Mouse (Mus musculus) hindbrain, postnatal 0 days (tissue): ENCODE data around the gene Plrg1. TPM values are rescaled to one million over a fixed set of nuclear protein-coding genes. Genes with fewer than 3 reads are reported as not detected.

Source experiments
- ATAC-seq: fragments of 200-750 bp; cut with Nextera tagmentation; 2 replicates; pipeline ENCODE4 v1.8.0; 2017; ENCODE audit warnings: mild to moderate bottlenecking, moderate TSS enrichment, moderate library complexity
- DNase-seq: peaks from one replicate; pipeline ENCODE4 v3.0.0-alpha.2; 2015; ENCODE audit warnings: low spot score
- H3K27ac ChIP-seq: fragments of 300-500 bp; sonication (generic); 2 replicates; pipeline ENCODE4 v1.5.1; 2014; ENCODE audit warnings: mild to moderate bottlenecking
- H3K27me3 ChIP-seq: fragments of 300-500 bp; sonication (generic); 2 replicates; pipeline ENCODE4 v1.6.1; 2014; ENCODE audit warnings: low read length, mixed read lengths; ENCODE audit not compliant: insufficient read depth
- H3K36me3 ChIP-seq: fragments of 300-500 bp; sonication (generic); 2 replicates; pipeline ENCODE4 v1.6.1; 2014; ENCODE audit warnings: low read length, mixed read lengths; ENCODE audit not compliant: insufficient read depth
- H3K4me1 ChIP-seq: fragments of 300-500 bp; sonication (generic); 2 replicates; pipeline ENCODE4 v1.6.1; 2014; ENCODE audit warnings: antibody characterized with exemption, low read length, mixed read lengths; ENCODE audit not compliant: insufficient read depth
- H3K4me2 ChIP-seq: fragments of 300-500 bp; sonication (generic); 2 replicates; pipeline ENCODE4 v1.6.1; 2014; ENCODE audit warnings: low read depth, mild to moderate bottlenecking, low read length, moderate library complexity, mixed read lengths
- H3K4me3 ChIP-seq: fragments of 300-500 bp; sonication (generic); 2 replicates; pipeline ENCODE4 v1.5.1; 2014; ENCODE audit warnings: low read length
- H3K9ac ChIP-seq: fragments of 300-500 bp; sonication (generic); replicated peaks from 2 replicates; pipeline ENCODE4 v1.6.1; 2014; ENCODE audit warnings: mild to moderate bottlenecking, low read length, moderate library complexity, mixed read lengths
- H3K9me3 ChIP-seq: fragments of 300-500 bp; sonication (generic); 2 replicates; pipeline ENCODE4 v1.6.1; 2016; ENCODE audit warnings: low read length, mixed read lengths
- CTCF ChIP-seq: IDR thresholded peaks from 2 replicates; pipeline ENCODE4 v1.5.1; 2016; ENCODE audit warnings: antibody characterized with exemption, control low read depth, low read depth
- WGBS: fragments of 180-500 bp; shearing (Covaris S2); extraction: QIAGEN DNeasy Blood & Tissue Kit; methylation state at CpG from one replicate; pipeline ENCODE4 v1.1.7; 2014; 5-methylcytosine and 5-hydroxymethylcytosine counted together
- polyA plus RNA-seq: library from polyadenylated mRNA; unstranded; fragments of >200 nt; fragmentation: Nextera tagmentation; extraction: Ambion mirVana; gene quantifications from 2 replicates; pipeline ENCODE4 v1.2.1, GENCODE M21; 2015
- total RNA-seq: library from RNA; depleted of rRNA; stranded (reverse); fragments of >200 nt; gene quantifications from 2 replicates; pipeline ENCODE4 v1.2.3, GENCODE M21; 2014

Gene Plrg1
- total and polyA plus RNA-seq, 2 experiments from 2014 or later: 62.7 to 77.7 TPM

DNA sequence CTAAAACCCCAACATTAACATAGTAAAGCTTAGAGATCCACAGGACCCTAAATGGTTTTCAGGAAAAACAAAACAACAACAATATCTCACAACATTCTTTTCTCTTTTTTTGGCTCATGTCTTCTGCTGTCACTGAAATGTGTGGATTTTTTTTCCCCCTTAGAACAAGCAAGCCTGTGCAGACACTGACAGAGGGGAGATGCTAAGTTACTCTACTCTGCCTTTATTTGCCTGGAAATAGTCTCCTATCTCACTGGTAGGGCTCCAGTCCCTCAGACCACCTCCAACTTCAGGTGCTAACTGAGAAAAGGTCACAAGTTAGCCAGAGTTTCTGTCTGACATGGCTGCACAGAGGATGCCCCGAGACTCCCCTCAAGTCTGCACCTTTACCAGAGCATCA lies 43.8 kb downstream of the Plrg1 start:
- H3K4me2 ChIP-seq: peak overlapping the region; percentile 61
- H3K27ac ChIP-seq: peak overlapping the region; percentile 45; the same call in 1 of the 2 replicates
- no peaks in the 10 kb centered on the region for H3K36me3 ChIP-seq
- no peak for TF ChIP-seq CTCF
- H3K9me3 ChIP-seq: no peaks in the 10 kb centered on the region
- WGBS: 52% methylated on average over 1 of the region's 1 CpGs
- H3K9ac ChIP-seq: 0 out of 2 replicates have a peak overlapping the region, but pooled peaks have one; percentile 25
- H3K27me3 ChIP-seq: no peaks in the 10 kb centered on the region
- peak; percentile 21; the same call in 1 of the 2 replicates for ATAC-seq
- H3K4me3 ChIP-seq: peak overlapping the region; percentile 31
- DNase-seq: no peak
- peaks cover 6% of the 10 kb centered on the region for H3K4me1 ChIP-seq

DNA sequence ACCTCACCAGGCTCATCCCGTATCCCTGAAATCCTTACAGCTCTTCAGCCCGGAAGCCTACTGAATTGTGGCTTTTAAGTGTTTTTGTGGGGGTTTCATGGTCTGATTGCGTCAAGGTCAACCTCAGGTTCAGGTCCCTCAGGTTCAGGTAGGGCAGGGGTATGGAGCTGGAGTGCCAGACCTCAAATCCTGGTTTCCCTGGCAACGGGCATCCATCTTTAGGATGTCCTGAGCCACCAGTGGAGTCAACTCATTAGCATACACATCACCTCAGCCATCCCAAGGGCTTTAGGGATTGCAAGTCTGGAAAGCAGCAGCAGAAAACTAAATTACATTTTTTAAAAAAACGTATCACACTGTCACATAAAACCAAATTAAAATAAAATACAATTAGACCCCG lies 44.3 kb downstream of the Plrg1 start:
- H3K4me3 ChIP-seq: no peak overlapping the region
- WGBS: 46% methylated on average over 6 of the region's 6 CpGs
- TF ChIP-seq CTCF: no peak
- no peaks in the 10 kb centered on the region for H3K27me3 ChIP-seq
- H3K4me2 ChIP-seq: no peak overlapping the region
- H3K9ac ChIP-seq: no peak overlapping the region
- ATAC-seq (peak; percentile 39; the same call in 1 of the 2 replicates), DNase-seq (peak; percentile 35)
- H3K4me1 ChIP-seq: peaks cover 6% of the 10 kb centered on the region
- H3K9me3 ChIP-seq: no peaks in the 10 kb centered on the region
- H3K36me3 ChIP-seq: no peaks in the 10 kb centered on the region
- no peak overlapping the region for H3K27ac ChIP-seq

DNA sequence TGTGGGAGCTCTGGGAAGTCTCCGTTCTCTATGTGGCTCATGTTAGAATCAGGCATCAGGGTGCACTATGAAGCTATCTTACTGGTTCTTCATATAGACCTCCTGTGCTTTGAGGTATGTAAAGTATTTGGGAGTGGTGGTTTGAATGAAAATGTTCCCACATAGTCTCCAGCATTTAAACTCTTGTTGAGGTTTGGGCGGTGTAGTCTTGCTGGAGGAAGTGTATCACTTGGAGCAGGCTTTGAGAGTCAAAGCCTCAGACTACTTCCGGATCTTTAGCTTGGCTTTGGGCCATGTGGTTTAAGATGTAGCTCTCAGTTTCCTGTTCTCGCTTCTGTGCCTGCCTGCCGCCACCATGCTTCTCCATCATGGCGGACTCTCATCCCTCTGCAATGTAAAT lies 47.0 kb downstream of the Plrg1 start:
- ATAC-seq (no peak), DNase-seq (no peak)
- Histone ChIP-seq H3K9me3 (no peaks in the 10 kb centered on the region), H3K27me3 (no peaks in the 10 kb centered on the region), H3K36me3 (no peaks in the 10 kb centered on the region), H3K9ac (no peak overlapping the region), H3K4me3 (no peak overlapping the region), H3K27ac (no peak overlapping the region), H3K4me1 (peaks cover 6% of the 10 kb centered on the region), H3K4me2 (no peak overlapping the region)
- no peak for TF ChIP-seq CTCF
- 88% methylated on average over 6 of the region's 6 CpGs for WGBS

DNA sequence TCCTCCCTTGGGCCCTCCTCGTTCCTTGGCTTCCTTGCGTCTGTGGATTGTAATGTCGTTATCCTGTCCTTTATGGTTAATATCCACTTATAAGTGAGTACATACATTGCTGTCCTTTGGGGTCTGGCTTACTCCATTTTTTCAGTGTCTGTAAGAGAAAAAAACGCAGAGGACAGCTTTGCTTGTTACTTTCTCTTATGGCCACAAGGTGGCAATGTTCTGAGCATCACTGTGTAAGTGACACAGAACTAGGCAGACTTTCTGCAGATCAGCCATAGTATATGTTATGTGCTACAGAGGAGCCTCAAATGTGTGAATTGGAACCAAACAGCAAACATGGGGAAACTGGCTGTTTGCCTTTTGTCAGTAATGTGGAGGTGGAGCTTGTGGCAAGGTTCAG lies 54.8 kb downstream of the Plrg1 start:
- Histone ChIP-seq H3K4me3 (no peak overlapping the region), H3K9me3 (no peaks in the 10 kb centered on the region), H3K27ac (no peak overlapping the region), H3K36me3 (no peaks in the 10 kb centered on the region), H3K4me1 (peaks cover 6% of the 10 kb centered on the region), H3K27me3 (no peaks in the 10 kb centered on the region), H3K4me2 (no peak overlapping the region), H3K9ac (no peak overlapping the region)
- peak; percentile 86 for TF ChIP-seq CTCF
- DNase-seq: peak; percentile 81
- 26% methylated on average over 4 of the region's 4 CpGs for WGBS
- ATAC-seq: peak; percentile 61

DNA sequence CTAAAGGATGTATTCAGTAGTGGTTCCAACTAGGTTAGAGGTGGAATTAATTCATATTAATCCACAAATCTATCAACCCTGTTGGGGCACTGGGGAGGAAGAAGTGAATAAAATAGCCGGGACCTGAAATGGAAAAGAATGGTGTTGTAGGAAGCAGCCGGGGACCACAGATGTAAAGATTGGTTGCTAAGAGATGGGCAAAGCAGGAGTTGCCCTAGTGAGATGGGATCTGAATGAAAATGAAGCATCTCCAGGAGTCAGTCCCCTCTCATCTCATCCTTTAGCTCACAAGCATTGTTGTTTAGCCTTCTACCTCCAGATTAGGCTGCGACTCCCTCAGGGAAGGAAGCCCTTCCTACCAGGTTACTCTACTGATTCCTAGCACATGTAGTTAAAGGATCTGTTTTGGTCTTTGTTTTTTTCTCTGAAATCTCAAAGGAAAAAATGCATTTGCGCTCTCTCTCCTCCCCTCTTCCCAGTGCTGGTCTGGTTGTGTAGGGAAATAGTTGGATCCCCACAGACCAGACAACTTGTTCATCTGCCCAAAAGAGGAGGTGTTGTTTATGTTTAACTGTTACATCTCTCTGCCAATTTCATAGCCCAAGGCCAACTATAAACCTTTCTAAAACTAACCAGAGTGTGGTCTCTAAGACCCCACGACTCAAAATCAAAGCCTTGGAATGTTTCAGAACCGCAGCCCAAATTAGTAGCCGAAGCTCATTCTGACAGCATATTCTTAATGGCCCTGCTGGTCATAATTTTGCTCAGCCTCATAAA lies 56.4 kb downstream of the Plrg1 start:
- peaks cover 6% of the 10 kb centered on the region for H3K4me1 ChIP-seq
- no peaks in the 10 kb centered on the region for H3K36me3 ChIP-seq
- TF ChIP-seq CTCF: no peak
- H3K4me3 ChIP-seq: no peak overlapping the region
- no peak overlapping the region for H3K27ac ChIP-seq
- no peak for DNase-seq
- H3K9ac ChIP-seq: no peak overlapping the region
- no peaks in the 10 kb centered on the region for H3K27me3 ChIP-seq
- H3K9me3 ChIP-seq: no peaks in the 10 kb centered on the region
- 0 out of 2 replicates have a peak overlapping the region, but pooled peaks have one; percentile 25 for H3K4me2 ChIP-seq
- WGBS: 33% methylated on average over 7 of the region's 7 CpGs
- no peak for ATAC-seq

DNA sequence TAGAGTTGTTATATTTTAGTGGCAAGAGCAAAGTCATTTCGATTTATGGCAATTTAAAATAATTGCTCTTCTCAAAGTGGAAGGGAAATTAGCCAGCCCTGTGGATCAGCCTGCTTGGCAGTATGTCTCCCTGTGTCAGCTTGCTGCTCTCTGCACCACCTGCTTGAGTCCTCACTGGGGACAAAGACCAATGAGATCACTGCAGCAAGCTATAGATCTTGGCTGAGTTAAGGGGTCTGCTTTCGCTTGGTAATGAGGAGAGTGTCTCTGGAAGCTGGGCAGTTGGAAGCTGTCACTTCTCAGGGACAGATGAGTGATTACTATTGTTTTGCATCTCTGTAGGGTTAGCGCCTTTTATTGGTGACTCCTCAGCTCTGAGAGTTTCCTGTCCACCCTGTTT lies 57.5 kb downstream of the Plrg1 start:
- ATAC-seq: 0 out of 2 replicates have a peak, but pooled peaks have one; percentile 58
- no peak for DNase-seq
- Histone ChIP-seq H3K4me2 (0 out of 2 replicates have a peak overlapping the region, but pooled peaks have one; percentile 3), H3K4me3 (no peak overlapping the region), H3K27ac (no peak overlapping the region), H3K36me3 (no peaks in the 10 kb centered on the region), H3K9ac (no peak overlapping the region), H3K27me3 (no peaks in the 10 kb centered on the region), H3K4me1 (peaks cover 6% of the 10 kb centered on the region), H3K9me3 (no peaks in the 10 kb centered on the region)
- 23% methylated on average over 3 of the region's 3 CpGs for WGBS
- no peak for TF ChIP-seq CTCF

DNA sequence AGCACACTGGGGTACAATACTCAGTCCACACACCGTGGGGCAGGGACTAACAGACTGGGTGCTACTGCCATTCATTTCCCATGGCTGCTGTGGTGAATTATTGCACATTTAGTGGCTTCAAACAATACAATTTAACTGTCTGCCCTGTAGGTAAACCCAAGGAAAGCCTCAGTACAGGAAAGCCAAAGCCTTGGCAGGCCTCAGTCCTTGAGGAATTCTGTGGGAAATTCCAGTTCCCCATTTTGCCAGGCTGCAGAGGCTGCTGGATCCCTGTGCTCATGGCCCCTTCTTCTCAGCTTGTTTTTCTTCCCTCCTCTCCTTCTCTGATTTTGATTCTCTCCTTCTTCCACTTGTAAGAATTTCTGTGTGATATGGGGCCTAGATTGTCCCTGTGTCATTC lies 59.6 kb downstream of the Plrg1 start:
- no peak overlapping the region for H3K27ac ChIP-seq
- H3K4me2 ChIP-seq: no peak overlapping the region
- ATAC-seq (no peak), DNase-seq (no peak)
- H3K36me3 ChIP-seq: no peaks in the 10 kb centered on the region
- H3K9ac ChIP-seq: no peak overlapping the region
- 71% methylated on average over 1 of the region's 1 CpGs for WGBS
- H3K9me3 ChIP-seq: no peaks in the 10 kb centered on the region
- TF ChIP-seq CTCF: no peak
- H3K4me1 ChIP-seq: peaks cover 6% of the 10 kb centered on the region
- H3K4me3 ChIP-seq: no peak overlapping the region
- no peaks in the 10 kb centered on the region for H3K27me3 ChIP-seq
